In genomic region chr15:97517926-97518325, GRCm38 (mm10) we compare ENCODE assay signal across 15 mouse cellular contexts.
DNase-seq lines count a peak whose midpoint lies in the region; ATAC-seq and TF ChIP-seq lines count a peak whose summit lies in the region.
"Had no signal": no experiment of that assay in that cellular context is flagged by ENCODE, and none has a peak within 500 bp of the region (broad histone marks: within the 10 kb centered on the region; RNA-seq: fewer than 3 reads in every experiment).

No protein-coding gene starts in this region.

- no peak for TF ChIP-seq CTCF in hindbrain, postnatal 0 days (IDR thresholded peaks at IDR 0.05; ENCODE audit: low read depth)

- WGBS in kidney, embryonic 14.5 days: 23% methylated on average over 10 of the region's 10 CpGs
- WGBS in hindbrain, postnatal 0 days: 28% methylated on average over 10 of the region's 10 CpGs

- no peaks in the 10 kb centered on the region for H3K4me1 ChIP-seq in kidney, embryonic 14.5 days (ENCODE audit: control insufficient read depth, insufficient read depth, low read length)
- H3K4me1 ChIP-seq in hindbrain, postnatal 0 days (ENCODE audit: insufficient read depth, low read length): no peaks in the 10 kb centered on the region
- H3K4me1 ChIP-seq: embryonic facial prominence, embryonic 13.5 days; stomach, embryonic 15.5 days had no signal

- no peak overlapping the region for H3K9ac ChIP-seq in kidney, embryonic 14.5 days (ENCODE audit: low read depth, low read length)
- H3K9ac ChIP-seq in hindbrain, postnatal 0 days (replicated peaks; ENCODE audit: low read length): no peak overlapping the region
- H3K9ac ChIP-seq: embryonic facial prominence, embryonic 13.5 days; stomach, embryonic 15.5 days had no signal

- no peaks in the 10 kb centered on the region for H3K36me3 ChIP-seq in kidney, embryonic 14.5 days (ENCODE audit: control insufficient read depth, insufficient read depth, low read length)
- H3K36me3 ChIP-seq in hindbrain, postnatal 0 days (ENCODE audit: insufficient read depth, low read length): no peaks in the 10 kb centered on the region
- H3K36me3 ChIP-seq: embryonic facial prominence, embryonic 13.5 days; stomach, embryonic 15.5 days had no signal

- peak; percentile 90 for ATAC-seq in kidney, embryonic 14.5 days (ENCODE audit: low FRiP score, low TSS enrichment)
- peak; percentile 56; the same call in 1 of the 2 replicates for ATAC-seq in hindbrain, postnatal 0 days
- ATAC-seq: forebrain, embryonic 16.5 days had no signal

- no peak overlapping the region for H3K27ac ChIP-seq in kidney, embryonic 14.5 days (ENCODE audit: low read depth, low read length)
- H3K27ac ChIP-seq in hindbrain, postnatal 0 days: peak overlapping the region; percentile 9; the same call in 1 of the 2 replicates
- H3K27ac ChIP-seq: embryonic facial prominence, embryonic 13.5 days; left cerebral cortex, adult 2 months; stomach, embryonic 15.5 days had no signal

- H3K4me3 ChIP-seq in kidney, embryonic 14.5 days (ENCODE audit: low read length): no peak overlapping the region
- no peak overlapping the region for H3K4me3 ChIP-seq in hindbrain, postnatal 0 days (ENCODE audit: low read length)
- H3K4me3 ChIP-seq: embryonic facial prominence, embryonic 13.5 days; left cerebral cortex, adult 2 months; stomach, embryonic 15.5 days had no signal

- no peak for DNase-seq in kidney, adult 18-20 months
- peak; percentile 19 for DNase-seq in ovary, postnatal 36 days (ENCODE audit: low spot score)
- DNase-seq in ovary, postnatal 14 days (ENCODE audit: low spot score): no peak
- DNase-seq in hindbrain, postnatal 0 days (ENCODE audit: low spot score): peak; percentile 33
- DNase-seq in testis, postnatal 14 days (ENCODE audit: low spot score): peak; percentile 58
- DNase-seq in heart, postnatal 14 days: no peak
- no peak for DNase-seq in spleen, postnatal 10 days (ENCODE audit: low spot score in 2 of 2)
- DNase-seq: heart, postnatal 36 days; lung, adult 2 months; right cerebral cortex, postnatal 14 days had no signal

- H3K4me2 ChIP-seq in kidney, embryonic 14.5 days (replicated peaks; ENCODE audit: low read depth, low read length): no peak overlapping the region
- no peak overlapping the region for H3K4me2 ChIP-seq in hindbrain, postnatal 0 days (ENCODE audit: low read depth, low read length)
- H3K4me2 ChIP-seq: embryonic facial prominence, embryonic 13.5 days; stomach, embryonic 15.5 days had no signal

- intact Hi-C loops in heart, postnatal 14 days (cut with DNase I): no loop called here

- H3K9me3 ChIP-seq in kidney, embryonic 14.5 days (ENCODE audit: control insufficient read depth, low read length): no peaks in the 10 kb centered on the region
- no peaks in the 10 kb centered on the region for H3K9me3 ChIP-seq in hindbrain, postnatal 0 days (ENCODE audit: low read length)
- H3K9me3 ChIP-seq: embryonic facial prominence, embryonic 13.5 days; stomach, embryonic 15.5 days had no signal

- H3K27me3 ChIP-seq in kidney, embryonic 14.5 days (ENCODE audit: control insufficient read depth, insufficient read depth, low read length): no peaks in the 10 kb centered on the region
- no peaks in the 10 kb centered on the region for H3K27me3 ChIP-seq in hindbrain, postnatal 0 days (ENCODE audit: insufficient read depth, low read length)
- H3K27me3 ChIP-seq: embryonic facial prominence, embryonic 13.5 days; stomach, embryonic 15.5 days had no signal

Comparison
In these comparisons a context has a peak if more than half of its experiments do, and no peak if none do; other contexts are left out.
1. DNase-seq: peak in ovary, postnatal 36 days (single experiment), hindbrain, postnatal 0 days (single experiment) and testis, postnatal 14 days (single experiment); none in kidney, adult 18-20 months (single experiment), ovary, postnatal 14 days (single experiment), heart, postnatal 14 days (0 of 2) and spleen, postnatal 10 days (0 of 2).